Mouse (Mus musculus) forebrain, embryonic 12.5 days (tissue): ENCODE data around the gene Maats1. TPM values are rescaled to one million over a fixed set of nuclear protein-coding genes. Genes with fewer than 3 reads are reported as not detected.

ENCODE experiments used
- ATAC-seq: fragments of 200-750 bp; cut with Nextera tagmentation; 2 replicates; pipeline ENCODE4 v1.8.0; 2017; ENCODE audit warnings: moderate TSS enrichment; ENCODE audit not compliant: low FRiP score
- H3K27ac ChIP-seq: fragments of 300-500 bp; sonication (generic); 2 replicates; pipeline ENCODE4 v1.5.1; 2016; ENCODE audit warnings: mild to moderate bottlenecking
- H3K27me3 ChIP-seq: fragments of 300-500 bp; sonication (generic); 2 replicates; pipeline ENCODE4 v1.6.1; 2016; ENCODE audit warnings: mild to moderate bottlenecking
- H3K36me3 ChIP-seq: fragments of 300-500 bp; sonication (generic); replicated peaks from 2 replicates; pipeline ENCODE4 v1.6.1; 2016; ENCODE audit warnings: mild to moderate bottlenecking
- H3K4me1 ChIP-seq: fragments of 300-500 bp; sonication (generic); 2 replicates; pipeline ENCODE4 v1.6.1; 2016
- H3K4me2 ChIP-seq: fragments of 300-500 bp; sonication (generic); 2 replicates; pipeline ENCODE4 v1.6.1; 2016; ENCODE audit warnings: mild to moderate bottlenecking, moderate library complexity
- H3K4me3 ChIP-seq: fragments of 300-500 bp; sonication (generic); replicated peaks from 2 replicates; pipeline ENCODE4 v1.5.1; 2016; ENCODE audit warnings: mild to moderate bottlenecking
- H3K9ac ChIP-seq: fragments of 300-500 bp; sonication (generic); 2 replicates; pipeline ENCODE4 v1.6.1; 2016; ENCODE audit warnings: mild to moderate bottlenecking
- H3K9me3 ChIP-seq: fragments of 300-500 bp; sonication (generic); 2 replicates; pipeline ENCODE4 v1.6.1; 2016
- WGBS: fragments of 180-500 bp; shearing (Covaris S2); methylation state at CpG from one replicate; pipeline ENCODE4 v1.1.7; 2016; 5-methylcytosine and 5-hydroxymethylcytosine counted together
- polyA plus RNA-seq: library from polyadenylated mRNA; unstranded; fragments of >200 nt; fragmentation: Nextera tagmentation; extraction: Ambion mirVana; gene quantifications from 2 replicates; pipeline ENCODE4 v1.2.1, GENCODE M21; 2016

The Maats1 gene
- polyA plus RNA-seq, 1 experiment from 2014 or later: 0.60 TPM

GRCm38 (mm10) chr16:38283300-38283699 lies 58.6 kb downstream of the Maats1 start:
- Histone ChIP-seq H3K4me2 (no peak overlapping the region), H3K9me3 (no peaks in the 10 kb centered on the region), H3K36me3 (no peaks in the 10 kb centered on the region), H3K4me1 (peaks cover 6% of the 10 kb centered on the region; the same call in 1 of the 2 replicates), H3K27me3 (no peaks in the 10 kb centered on the region), H3K27ac (0 out of 2 replicates have a peak overlapping the region, but pooled peaks have one; percentile 5), H3K4me3 (no peak overlapping the region), H3K9ac (no peak overlapping the region)
- WGBS: 51% methylated on average over 3 of the region's 3 CpGs
- ATAC-seq: no peak

DNA sequence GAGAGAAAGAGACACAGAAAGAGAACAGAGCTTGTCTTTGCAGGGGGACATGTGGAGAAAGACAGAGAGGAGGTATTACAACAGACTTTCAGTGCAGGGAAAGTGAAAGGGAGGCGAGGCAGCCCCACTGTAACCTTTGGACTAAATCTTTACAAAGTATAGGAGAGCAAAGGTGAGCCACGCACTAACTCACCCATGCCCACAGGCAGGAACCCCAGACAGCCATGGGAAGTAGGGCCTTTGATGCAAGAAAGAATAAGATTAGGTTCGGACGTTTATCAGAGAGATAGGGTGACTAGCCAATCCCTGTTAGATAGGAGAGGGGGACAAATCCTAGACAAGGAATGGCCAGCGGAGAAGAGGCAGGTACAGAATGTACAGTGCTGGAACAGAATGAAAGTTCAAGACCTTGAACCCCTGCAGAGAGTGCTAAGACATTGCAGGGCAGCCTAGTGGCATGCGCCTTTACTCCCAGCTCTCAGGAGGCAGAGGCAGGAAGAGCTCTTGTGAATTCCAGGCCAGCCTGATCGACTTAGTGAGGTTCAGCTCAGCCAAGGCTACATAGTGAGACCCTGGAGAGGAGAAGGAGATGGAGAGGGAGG lies 59.3 kb downstream of the Maats1 start:
- Histone ChIP-seq H3K36me3 (no peaks in the 10 kb centered on the region), H3K9me3 (no peaks in the 10 kb centered on the region), H3K4me2 (no peak overlapping the region), H3K27me3 (no peaks in the 10 kb centered on the region), H3K4me3 (no peak overlapping the region), H3K9ac (no peak overlapping the region), H3K27ac (no peak overlapping the region), H3K4me1 (peaks cover 6% of the 10 kb centered on the region; the same call in 1 of the 2 replicates)
- WGBS: 83% methylated on average over 7 of the region's 7 CpGs
- no peak for ATAC-seq

- Histone ChIP-seq H3K9me3 (no peaks in the 10 kb centered on the region), H3K27ac (no peak overlapping the region), H3K9ac (no peak overlapping the region), H3K4me3 (no peak overlapping the region), H3K4me2 (no peak overlapping the region), H3K27me3 (no peaks in the 10 kb centered on the region), H3K36me3 (no peaks in the 10 kb centered on the region), H3K4me1 (peaks cover 6% of the 10 kb centered on the region; the same call in 1 of the 2 replicates)
- 83% methylated on average over 7 of the region's 7 CpGs for WGBS
- no peak for ATAC-seq
Measured at GRCm38 (mm10) chr16:38280951-38281350, 61.0 kb downstream of the Maats1 start.

DNA sequence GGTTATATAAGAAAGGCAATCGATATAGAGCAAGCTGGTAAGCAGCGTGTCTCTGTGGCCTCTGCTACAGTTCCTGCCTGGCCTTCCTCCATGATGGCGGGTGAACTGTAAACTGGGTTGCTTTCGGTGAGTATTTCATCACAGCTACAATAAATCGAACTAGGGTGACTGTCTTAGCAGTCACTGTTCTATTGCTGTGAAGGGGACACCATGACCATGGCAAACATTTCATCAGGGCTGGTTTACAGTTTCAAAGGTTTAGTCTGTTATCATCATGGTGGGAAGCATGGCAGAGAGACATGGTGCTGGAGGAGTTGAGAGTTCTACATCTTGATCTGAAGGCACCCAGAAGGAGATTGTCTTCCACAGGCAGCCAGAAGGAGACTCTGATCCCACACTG lies 62.1 kb downstream of the Maats1 start:
- Histone ChIP-seq H3K4me2 (no peak overlapping the region), H3K36me3 (no peaks in the 10 kb centered on the region), H3K9me3 (no peaks in the 10 kb centered on the region), H3K9ac (no peak overlapping the region), H3K4me3 (no peak overlapping the region), H3K27me3 (no peaks in the 10 kb centered on the region), H3K4me1 (peaks cover 6% of the 10 kb centered on the region; the same call in 1 of the 2 replicates), H3K27ac (no peak overlapping the region)
- no peak for ATAC-seq
- 93% methylated on average over 5 of the region's 5 CpGs for WGBS

DNA sequence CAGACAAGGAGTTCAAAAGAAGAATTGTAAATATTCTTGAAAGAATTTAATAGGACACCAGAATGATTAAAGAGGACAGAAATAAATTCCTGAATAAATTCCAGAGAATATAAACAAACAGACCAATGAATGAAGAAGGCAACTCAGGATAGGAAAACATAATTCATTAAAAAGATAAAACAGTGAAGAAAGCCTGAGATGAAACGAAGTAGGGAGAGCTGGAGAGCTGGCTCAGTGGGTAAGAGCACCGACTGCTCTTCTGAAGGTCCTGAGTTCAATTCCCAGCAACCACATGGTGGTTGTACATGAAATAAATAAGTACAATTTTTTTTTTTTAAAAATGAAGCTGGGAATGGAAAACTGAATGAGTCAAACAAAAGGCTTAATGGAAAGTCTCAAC lies 67.2 kb downstream of the Maats1 start:
- H3K36me3 ChIP-seq: no peaks in the 10 kb centered on the region
- H3K9me3 ChIP-seq: no peaks in the 10 kb centered on the region
- WGBS: 82% methylated on average over 2 of the region's 2 CpGs
- H3K4me2 ChIP-seq: no peak overlapping the region
- H3K9ac ChIP-seq: no peak overlapping the region
- no peaks in the 10 kb centered on the region for H3K27me3 ChIP-seq
- H3K27ac ChIP-seq: no peak overlapping the region
- H3K4me3 ChIP-seq: no peak overlapping the region
- H3K4me1 ChIP-seq: peaks cover 15% of the 10 kb centered on the region
- no peak for ATAC-seq

DNA sequence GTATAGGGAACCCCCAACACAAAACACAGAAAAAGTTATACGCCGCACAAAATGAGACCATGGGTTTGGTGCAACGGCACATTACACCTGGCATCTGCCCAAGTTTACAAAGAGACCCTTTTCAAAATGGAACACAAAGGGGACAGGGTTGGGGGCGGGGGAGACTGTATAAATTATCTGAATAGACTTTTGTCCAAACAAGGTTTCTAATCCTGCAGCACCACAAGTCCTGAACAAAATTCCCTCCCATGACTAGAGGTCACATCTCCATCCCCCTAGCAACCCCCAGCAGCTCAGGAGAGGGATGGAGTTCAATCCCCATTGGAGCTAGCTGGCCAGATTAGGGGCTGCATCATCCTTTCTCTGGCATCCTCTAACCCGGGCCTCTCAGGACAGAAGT lies 69.5 kb downstream of the Maats1 start:
- Histone ChIP-seq H3K4me1 (peaks cover 15% of the 10 kb centered on the region), H3K9ac (no peak overlapping the region), H3K9me3 (no peaks in the 10 kb centered on the region), H3K27me3 (no peaks in the 10 kb centered on the region), H3K4me3 (no peak overlapping the region), H3K27ac (no peak overlapping the region), H3K4me2 (no peak overlapping the region), H3K36me3 (no peaks in the 10 kb centered on the region)
- ATAC-seq: peak; percentile 55; the same call in 1 of the 2 replicates
- WGBS: 28% methylated on average over 5 of the region's 5 CpGs

DNA sequence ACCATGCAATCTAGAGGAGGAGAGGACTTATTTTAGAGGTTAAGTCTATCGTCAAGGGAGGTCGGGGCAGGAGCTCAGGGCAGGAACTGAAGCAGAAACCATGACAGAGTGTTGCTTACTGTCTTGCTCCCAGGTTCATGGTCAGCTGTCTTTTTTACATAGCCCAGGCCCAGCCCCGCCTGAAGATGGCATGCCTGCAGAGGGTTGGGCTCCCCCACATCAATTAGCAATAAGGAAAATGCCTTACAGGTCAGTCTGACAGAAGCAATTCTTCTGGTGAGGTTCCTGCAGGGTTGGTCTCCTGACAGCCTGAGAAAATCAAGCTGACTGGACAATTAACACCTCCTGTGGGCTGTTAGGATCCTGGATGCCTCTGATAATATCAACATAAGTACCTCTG lies 70.3 kb downstream of the Maats1 start:
- Histone ChIP-seq H3K4me1 (peaks cover 15% of the 10 kb centered on the region), H3K4me2 (no peak overlapping the region), H3K27ac (no peak overlapping the region), H3K27me3 (no peaks in the 10 kb centered on the region), H3K9ac (no peak overlapping the region), H3K36me3 (no peaks in the 10 kb centered on the region), H3K4me3 (no peak overlapping the region), H3K9me3 (no peaks in the 10 kb centered on the region)
- no peak for ATAC-seq
- WGBS: 76% methylated on average over 3 of the region's 3 CpGs

GRCm38 (mm10) chr16:38255927-38256326 lies 86.0 kb downstream of the Maats1 start:
- no peak overlapping the region for H3K4me2 ChIP-seq
- no peaks in the 10 kb centered on the region for H3K27me3 ChIP-seq
- no peak overlapping the region for H3K4me3 ChIP-seq
- H3K27ac ChIP-seq: no peak overlapping the region
- no peaks in the 10 kb centered on the region for H3K36me3 ChIP-seq
- 94% methylated on average over 9 of the region's 9 CpGs for WGBS
- no peaks in the 10 kb centered on the region for H3K4me1 ChIP-seq
- no peak for ATAC-seq
- no peak overlapping the region for H3K9ac ChIP-seq
- no peaks in the 10 kb centered on the region for H3K9me3 ChIP-seq

GRCm38 (mm10) chr16:38255107-38255506 lies 86.8 kb downstream of the Maats1 start:
- 87% methylated on average over 4 of the region's 4 CpGs for WGBS
- Histone ChIP-seq H3K27ac (no peak overlapping the region), H3K36me3 (no peaks in the 10 kb centered on the region), H3K27me3 (no peaks in the 10 kb centered on the region), H3K9me3 (no peaks in the 10 kb centered on the region), H3K4me2 (no peak overlapping the region), H3K4me3 (no peak overlapping the region), H3K9ac (no peak overlapping the region), H3K4me1 (no peaks in the 10 kb centered on the region)
- no peak for ATAC-seq

DNA sequence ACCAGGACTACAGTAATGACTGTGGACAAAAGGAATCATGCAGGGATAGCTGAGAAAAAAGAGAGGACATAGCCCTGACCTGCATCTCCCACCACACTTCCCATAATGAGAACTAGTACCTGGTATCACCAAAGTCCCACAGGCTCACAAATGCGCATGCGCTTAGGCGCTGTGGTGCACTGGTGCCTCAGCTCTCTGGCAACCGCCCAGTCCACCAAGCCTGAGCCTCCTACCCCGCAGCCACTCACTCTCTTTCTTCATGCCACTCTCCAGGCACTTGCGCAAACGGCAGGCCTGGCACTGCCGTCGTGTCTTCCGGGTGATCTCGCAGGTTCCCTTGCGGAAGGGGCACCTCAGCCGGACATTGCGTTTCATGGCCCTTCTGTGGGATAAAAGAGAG lies 87.9 kb downstream of the Maats1 start:
- Histone ChIP-seq H3K27ac (no peak overlapping the region), H3K9me3 (no peaks in the 10 kb centered on the region), H3K4me3 (no peak overlapping the region), H3K9ac (no peak overlapping the region), H3K4me2 (no peak overlapping the region), H3K27me3 (no peaks in the 10 kb centered on the region), H3K36me3 (no peaks in the 10 kb centered on the region), H3K4me1 (no peaks in the 10 kb centered on the region)
- no peak for ATAC-seq
- 84% methylated on average over 14 of the region's 14 CpGs for WGBS

DNA sequence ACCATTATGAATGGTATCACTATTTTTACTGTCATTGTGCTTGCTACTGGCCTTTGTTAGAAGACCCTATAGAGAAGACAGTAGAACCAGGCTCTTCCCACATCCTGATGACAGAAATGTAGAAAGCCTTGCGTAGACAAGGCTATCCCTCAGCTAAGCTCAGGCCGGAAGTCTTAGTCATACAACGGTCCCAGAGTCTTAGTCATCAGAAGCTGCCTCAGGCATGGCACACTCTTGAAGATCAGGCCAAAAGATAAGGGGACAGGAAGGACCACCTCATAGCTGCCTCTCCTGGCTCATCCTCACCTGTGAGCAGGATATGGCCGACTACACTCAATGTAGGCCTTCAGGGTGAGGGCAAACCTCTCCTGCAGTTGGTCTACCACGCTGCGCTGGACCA lies 91.5 kb downstream of the Maats1 start:
- Histone ChIP-seq H3K4me2 (no peak overlapping the region), H3K4me1 (peaks cover 8% of the 10 kb centered on the region; the same call in 1 of the 2 replicates), H3K9ac (no peak overlapping the region), H3K36me3 (no peaks in the 10 kb centered on the region), H3K27ac (no peak overlapping the region), H3K4me3 (no peak overlapping the region), H3K27me3 (no peaks in the 10 kb centered on the region), H3K9me3 (no peaks in the 10 kb centered on the region)
- 90% methylated on average over 6 of the region's 6 CpGs for WGBS
- ATAC-seq: no peak

GRCm38 (mm10) chr16:38248331-38248961 lies 93.5 kb downstream of the Maats1 start:
- Histone ChIP-seq H3K27ac (0 out of 2 replicates have a peak overlapping the region, but pooled peaks have one; percentile 9), H3K27me3 (no peaks in the 10 kb centered on the region), H3K9me3 (no peaks in the 10 kb centered on the region), H3K4me1 (peaks cover 8% of the 10 kb centered on the region; the same call in 1 of the 2 replicates), H3K4me2 (no peak overlapping the region), H3K4me3 (no peak overlapping the region), H3K9ac (no peak overlapping the region), H3K36me3 (peaks cover 2% of the 10 kb centered on the region; the same call in 1 of the 2 replicates)
- ATAC-seq: no peak; the same call in 1 of the 2 replicates
- 67% methylated on average over 13 of the region's 13 CpGs for WGBS
